Mouse (Mus musculus) adipocyte (in vitro differentiated cells): ENCODE measurements around the gene Scn4a.

ENCODE experiments used
- DNase-seq: peaks from one replicate; pipeline ENCODE4 v3.0.0-alpha.2; 2016; ENCODE audit warnings: low spot score

Gene Scn4a

DNA sequence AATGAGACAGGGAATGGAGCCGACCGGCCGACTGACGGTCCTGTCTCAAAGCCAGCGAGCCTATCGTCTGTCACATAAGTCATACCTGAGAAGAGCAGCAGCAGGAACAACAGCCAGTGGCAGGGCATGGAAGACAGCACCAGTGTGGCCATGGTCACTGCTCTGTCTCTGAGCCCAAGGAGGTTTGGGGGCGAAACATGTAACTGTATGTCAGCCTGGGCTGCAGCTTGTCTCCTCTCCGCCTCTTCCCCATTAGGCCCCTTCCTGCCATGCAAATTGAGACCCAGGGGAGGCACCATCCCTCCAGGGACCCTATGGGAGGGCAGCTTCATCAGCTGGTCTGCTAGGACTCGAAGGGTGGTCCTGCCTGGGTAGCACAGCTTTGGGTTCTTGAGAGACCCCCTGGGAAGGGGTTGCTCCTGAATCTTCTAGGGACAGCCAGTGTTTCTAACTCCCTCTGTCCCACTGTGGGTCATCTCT is 38.7 kb downstream of the Scn4a start, which contains the start of gene Cd79b:
TSS of gene Cd79b (minus strand) at position 430 of the 480 bp plus-strand sequence.
- no peak for DNase-seq

DNA sequence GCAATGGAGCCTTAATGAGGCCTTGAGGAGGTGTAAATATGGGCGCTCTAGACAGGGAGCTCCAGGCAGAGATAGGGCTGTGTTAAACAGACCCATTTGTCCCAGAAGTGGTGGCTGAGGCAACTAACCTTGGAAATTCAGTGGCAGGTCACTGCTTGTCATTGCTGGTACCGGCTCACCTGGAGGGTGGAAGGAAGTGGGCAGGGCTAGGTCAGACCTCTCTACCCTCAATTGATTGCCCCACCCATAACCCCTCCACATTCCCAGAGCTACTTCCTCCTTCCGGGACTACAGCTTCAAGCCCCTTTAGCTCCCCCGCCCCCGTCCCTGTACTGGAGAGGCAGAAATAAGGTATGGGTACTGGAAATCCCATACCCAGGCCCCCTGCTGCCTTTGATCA is 39.6 kb downstream of the Scn4a start:
- no peak for DNase-seq

DNA sequence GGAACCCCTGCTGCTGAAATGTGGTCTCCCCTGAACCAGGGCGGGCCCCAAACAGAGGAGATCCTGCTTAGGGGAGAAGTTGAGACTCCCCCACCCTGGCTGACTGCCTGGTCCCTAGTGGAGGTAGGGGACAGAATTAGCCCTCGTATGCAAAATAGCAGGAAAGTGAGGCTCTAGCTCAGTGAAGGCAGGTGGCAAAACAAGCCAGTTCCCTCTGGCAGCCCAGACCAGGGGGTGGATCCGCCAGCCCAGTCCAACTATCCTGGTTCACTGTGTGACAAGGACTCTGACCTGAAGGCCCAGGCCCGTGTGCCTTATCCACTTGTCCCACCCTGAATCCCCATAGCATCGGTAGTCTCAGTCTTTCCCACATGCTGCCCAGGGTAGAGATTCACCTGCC is 43.0 kb downstream of the Scn4a start:
- DNase-seq: no peak

DNA sequence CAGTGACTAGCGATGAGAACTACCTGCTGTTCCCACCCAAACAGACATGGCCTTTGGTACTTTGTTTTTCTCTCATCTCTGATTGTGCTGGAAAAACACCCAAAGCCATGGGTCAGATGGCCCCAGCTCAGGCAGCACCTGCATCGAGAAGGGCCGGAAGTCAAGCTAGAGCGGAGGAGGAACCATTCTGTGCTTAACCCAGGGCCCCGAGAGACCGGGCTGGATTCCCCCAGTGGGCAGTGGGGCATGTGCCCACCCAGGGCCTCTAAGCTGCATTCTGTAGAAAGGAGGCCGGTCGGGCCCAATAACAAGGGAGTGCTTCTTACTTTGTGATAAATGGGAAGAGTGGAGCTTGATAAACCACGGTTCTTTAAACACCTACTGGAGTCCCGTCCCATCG is 44.9 kb downstream of the Scn4a start:
- DNase-seq: no peak

DNA sequence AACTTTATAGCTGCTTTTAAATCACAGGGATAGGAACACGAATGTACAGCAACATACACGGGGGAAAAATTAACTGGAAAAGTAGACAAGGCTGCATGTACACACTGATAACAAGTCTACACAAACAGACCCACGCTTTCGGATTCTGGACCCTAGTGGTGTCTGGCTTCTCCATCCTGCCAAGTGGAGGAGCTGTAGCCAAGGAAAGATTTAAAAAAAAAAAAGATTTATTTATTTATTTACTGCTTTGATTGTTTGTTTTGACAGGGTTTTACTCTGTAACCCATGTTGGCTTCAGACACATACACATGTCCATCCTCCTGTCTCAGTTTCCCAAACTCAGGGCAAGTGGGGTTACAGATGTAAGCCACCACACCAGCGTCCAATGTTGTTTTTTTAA is 45.7 kb downstream of the Scn4a start:
- no peak for DNase-seq

DNA sequence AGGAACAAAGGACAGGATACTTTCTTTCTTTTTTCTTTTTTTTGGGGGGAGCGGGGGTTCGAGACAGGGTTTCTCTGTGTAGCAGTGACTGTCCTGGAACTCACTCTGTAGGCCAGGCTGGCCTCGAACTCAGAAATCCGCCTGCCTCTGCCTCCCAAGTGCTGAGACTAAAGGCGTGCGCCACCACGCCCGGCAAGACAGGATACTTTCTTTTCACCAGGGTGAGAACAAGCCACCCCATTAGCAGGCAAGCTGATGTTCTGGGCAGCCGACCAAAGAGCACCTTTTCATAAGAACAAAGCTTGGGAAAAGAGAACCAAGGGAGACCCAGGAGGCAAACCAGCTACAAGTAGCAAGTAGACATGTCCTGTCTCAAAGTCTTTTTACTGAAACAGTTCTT is 46.3 kb downstream of the Scn4a start:
- no peak for DNase-seq

DNA sequence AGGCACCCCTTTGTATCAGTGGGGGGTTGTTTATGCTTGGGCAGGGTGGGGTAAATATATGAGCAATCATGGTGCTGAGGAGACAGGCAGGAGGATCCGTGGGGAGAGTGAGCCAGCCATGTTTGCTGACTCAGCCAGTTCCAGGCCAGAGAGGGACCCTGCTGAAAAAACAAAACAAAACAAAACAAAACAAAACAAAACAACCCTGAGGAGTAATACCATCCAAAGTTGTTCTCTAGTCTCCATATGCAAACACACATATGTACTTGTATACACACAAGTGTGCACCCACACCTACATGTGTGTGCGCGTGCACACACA is 47.1 kb downstream of the Scn4a start:
- no peak for DNase-seq

DNA sequence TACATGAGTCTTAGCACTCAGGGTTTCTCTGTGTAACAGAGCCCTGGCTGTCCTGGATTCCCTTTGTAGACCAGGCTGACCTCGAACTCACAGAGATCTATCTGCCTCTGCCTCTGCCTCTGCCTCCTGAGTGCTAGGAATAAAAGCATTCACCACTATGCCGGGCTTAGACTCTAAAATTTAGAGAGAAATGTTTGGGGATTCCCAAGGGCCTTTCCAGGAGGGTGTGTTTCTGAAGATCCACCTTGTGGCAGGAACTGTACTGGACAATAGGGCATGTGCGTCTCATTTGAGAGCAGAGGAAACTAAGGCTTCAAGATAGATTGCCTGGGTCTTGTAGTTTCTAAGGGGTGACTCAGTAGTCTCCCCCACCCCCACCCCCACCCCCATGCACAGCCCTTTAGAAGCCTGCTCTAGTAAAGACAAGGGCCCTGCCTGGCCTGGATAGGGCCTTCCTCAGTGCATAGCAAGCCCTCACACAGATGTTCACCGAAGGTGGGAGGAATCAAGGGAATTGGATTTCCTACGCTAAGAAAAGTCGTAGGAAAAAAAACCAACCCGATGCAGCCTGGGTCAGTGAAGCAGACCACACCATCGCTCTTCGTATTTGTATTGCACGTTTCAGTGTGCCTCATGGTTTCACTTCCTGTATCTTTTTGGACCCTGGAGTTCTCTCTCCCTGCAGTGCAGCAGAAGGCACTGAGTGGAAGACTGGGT is 47.6 kb downstream of the Scn4a start:
- no peak for DNase-seq

DNA sequence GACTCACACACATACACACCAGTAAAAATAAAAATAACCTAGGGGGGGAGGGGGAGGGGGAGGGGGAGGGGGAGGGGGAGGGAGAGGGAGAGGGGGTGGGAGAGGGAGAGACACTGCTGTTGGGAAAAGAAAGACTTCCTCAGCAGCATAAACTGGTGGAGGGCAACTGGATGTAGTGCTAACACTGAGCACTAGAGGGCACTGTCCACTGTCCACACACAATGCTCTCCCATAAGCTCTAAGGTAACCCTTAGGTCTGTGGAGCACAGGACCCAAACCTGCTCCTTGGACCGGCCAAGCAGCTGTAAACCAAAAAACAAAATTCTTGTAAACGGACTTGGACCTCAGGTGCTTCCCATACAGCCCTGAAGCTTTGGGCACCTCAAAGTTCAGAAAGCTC is 50.5 kb downstream of the Scn4a start:
- DNase-seq: peak; percentile 76

DNA sequence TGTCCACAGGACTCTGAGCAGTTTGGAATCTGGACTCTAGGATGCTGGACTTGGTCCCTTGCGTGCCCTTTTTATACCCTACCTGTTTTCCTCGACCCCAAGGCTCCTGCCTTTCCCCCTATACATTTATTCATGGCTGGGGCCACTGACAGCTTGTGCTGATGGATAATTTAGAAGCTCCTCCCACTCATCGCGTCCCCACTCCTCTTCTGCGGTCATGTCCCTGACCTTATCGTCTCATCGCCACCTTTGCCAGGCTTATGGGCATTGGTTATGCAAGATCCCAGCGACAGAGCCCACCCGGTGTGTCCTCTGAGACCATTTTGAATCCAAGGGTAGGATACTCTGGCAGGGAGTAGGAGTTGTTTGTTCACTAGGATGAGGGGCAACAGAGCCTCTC is 51.3 kb downstream of the Scn4a start, which contains the start of gene Gh:
TSS of gene Gh (minus strand) at position 101 of the 400 bp plus-strand sequence.
- no peak for DNase-seq

DNA sequence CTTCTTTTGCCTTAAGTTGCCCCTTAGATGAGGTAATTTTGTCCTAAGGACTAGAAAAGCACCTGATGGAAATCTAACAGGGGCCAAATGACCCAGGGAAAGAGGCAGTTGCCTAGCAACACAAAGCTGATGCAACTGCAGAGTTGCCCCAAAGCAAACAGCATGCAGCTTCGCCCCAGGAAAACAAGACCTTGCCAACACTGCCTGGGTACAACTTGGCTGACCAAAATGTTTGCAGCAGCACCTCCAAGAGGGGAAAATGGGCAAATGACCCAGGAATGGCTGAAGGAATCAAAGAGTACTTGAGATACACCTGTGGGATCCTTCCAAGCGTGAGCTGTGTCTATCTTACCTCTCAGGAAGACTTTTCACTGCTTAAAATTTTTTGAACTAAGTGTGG is 61.2 kb downstream of the Scn4a start:
- no peak for DNase-seq

DNA sequence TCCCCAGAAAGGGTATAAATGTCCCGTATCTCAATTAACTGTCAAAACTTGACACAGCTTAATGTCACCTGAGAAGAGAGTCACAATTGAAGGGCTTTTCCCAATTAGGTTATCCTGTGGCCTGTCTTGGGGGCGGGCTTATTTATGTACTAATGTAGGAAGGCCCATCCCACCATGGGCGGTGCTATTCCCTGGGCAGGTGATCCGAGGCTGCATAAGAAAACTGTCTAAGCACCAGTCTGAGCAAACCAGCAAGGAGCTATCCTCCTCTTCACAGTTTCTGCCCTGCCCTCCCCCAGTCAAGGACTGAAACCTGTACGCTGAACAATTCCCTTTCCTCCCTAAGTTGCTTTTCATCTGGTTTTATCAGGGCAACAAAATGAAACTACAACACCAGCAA is 62.7 kb downstream of the Scn4a start:
- DNase-seq: no peak

DNA sequence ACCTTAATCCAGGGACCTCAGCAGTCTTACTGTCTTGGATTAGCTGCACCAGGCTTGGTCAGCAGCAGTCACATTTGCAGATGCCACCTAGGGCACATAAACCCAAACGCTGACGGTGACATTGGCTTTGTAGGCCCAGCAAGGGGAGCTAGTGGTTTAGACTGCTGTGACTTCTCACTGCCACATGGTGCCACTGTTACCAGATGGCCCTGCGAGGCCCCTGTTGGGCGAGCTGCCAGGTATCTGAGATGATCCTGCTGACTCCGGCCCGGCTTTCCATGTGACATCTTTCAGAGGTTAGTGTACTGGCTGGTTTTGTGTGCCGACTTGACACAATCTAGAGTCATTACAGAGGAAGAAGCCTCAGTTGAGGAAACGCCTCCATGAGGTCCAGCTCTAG is 63.7 kb downstream of the Scn4a start:
- DNase-seq: peak; percentile 48

DNA sequence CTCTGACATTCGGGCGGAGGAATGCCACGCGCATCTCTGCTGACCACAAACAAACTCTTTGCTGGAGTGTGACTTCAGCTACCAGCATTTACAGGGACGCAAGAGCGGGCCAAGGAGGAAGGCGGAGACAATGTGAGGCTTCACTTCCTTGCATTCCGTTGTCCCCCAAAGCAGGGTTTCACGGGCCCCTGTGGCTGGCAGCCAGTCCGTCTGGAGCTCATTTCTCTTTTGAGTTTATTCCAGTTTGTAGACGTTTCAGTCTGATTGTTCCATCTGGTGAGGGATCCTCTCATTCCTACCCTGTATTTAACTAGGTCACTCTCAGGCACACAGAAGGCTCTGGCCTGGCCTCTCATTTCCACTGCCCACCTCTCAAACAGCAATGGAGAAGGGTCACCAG is 66.1 kb downstream of the Scn4a start:
- DNase-seq: no peak

DNA sequence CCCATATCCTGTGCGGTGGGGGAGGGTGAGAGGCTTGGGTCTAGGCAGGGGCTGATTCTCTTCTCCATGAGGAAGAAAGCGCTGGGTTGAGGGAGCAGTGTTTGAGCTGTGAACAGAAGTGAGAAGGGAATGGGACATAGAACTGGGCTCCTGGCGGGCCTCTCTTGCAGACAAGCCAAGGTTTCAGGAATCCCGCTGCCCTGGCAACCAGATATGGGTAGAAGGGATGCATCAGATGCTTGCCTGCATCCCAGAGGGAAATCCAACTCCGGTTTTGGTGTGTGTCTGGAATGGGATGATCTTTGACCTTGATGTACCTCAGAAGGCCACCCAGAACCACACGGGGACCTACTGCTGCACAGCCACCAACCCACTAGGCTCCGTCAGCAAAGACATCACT is 66.9 kb downstream of the Scn4a start:
- no peak for DNase-seq

DNA sequence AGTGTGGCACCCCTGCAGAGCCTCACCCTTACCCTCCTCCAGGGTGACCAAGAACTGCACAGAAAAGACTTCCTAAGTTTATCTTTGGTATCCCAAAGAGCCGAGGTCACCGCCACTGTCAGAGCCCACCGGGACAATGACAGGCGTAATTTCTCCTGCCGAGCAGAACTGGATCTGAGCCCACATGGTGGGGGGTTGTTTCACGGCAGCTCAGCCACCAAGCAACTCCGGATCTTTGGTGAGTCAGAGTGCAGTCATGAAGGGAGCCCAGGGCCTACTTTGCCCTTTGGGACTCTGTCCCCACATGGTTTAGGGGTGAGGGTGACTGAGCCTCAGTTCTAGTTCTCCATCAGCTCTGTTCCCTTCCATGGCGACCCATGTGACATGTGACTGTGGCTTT is 69.0 kb downstream of the Scn4a start:
- DNase-seq: no peak

DNA sequence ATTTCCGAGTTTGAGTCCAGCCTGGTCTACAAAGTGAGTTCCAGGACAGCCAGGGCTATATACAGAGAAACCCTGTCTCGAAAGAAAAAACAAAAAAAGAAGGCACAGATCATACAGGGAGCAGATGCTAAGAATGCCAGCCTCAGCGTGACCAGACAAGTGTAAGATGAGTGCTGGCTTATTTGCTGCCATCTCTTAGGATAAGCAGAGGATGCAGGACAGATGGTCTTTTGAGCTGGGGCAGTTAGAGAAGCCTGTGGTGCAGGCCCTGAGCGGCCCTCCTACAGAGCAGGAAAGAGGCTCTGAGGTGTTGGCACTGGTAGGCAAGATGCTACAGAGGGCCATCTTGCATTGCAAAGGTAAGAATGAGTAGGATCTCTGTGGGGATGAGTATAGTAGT is 69.7 kb downstream of the Scn4a start:
- DNase-seq: no peak

DNA sequence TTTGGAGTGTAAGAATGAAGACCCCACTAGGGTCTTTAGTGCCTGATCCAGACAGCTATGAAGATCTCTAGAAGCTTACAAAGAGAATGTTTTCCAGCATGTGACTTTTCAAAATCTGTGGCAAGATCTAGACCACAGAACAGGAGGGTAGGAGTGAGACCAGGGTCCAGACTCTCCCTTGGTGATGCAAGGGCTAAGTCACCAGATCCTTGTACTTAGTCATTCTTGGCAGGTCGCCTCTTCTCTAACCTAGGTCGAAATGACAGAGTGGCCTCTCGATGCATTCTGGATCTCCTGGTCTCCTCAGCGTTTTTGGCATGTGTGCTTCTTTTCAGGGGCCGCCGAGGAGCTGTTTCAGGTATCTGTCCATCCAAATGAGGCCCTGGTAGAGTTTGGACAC is 70.6 kb downstream of the Scn4a start:
- DNase-seq: no peak

DNA sequence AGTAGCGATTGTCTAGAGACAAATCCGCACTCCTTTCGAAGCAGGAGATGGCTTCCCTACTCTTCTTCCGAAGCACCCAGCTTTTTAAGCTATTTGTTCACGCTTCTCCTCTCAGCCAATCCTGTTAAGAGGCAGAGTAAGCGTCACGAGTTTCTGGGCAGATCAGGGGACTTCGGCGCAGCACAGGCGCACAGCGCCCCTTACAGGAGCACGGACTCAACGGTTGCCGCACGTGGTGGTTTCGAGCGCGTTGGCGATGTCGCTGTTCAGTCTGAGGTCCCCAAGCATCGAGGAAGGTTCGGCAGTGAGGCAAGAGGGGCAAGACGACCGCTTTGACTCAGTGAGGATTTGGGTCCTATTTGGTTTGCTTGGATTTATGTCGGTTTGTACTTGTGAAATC is 76.6 kb downstream of the Scn4a start, which contains the start of gene Tcam1:
TSS of gene Tcam1 (plus strand) at position 219 of the 400 bp plus-strand sequence.
- no peak for DNase-seq

DNA sequence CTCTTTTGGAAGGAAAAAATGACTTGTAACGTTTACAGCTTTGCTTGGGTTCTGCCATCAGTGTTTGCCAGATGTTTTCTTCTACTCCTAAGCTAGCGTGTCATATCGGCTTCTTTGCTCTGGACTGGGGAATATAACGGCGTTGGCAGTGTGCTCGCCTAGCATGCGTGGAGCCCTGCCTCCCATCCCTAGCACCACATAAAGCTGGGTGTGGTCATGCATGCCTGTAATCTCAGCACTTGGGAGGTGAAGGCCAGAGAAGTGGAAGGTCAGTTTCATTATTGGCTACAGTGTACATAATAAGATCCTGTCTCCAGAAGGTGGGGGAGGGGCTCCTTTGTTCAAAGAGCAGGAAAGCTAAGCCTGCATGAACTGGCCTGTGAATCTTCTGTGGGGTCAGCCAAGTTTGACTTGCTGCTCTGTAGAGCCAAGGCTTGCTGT is 78.1 kb downstream of the Scn4a start:
- peak; percentile 49 for DNase-seq

DNA sequence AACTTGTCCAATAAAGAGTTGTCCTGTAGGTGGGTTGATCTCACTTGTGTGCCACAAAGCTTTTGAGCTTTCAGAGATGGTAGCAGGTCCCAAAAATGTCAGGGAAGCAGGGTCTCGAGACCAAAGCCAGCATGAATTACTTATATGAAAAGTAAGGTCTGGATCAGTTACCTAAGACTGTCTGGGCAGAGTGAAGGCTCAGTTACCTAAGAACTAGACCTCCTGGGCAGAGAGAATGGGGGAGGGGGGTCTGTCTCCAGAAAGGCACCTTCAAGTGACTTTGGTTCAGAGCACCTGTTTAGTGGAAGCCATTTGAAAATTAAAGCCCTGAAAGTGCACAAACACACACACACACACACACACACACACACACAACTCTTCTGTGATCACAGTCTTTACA is 78.7 kb downstream of the Scn4a start:
- DNase-seq: no peak

DNA sequence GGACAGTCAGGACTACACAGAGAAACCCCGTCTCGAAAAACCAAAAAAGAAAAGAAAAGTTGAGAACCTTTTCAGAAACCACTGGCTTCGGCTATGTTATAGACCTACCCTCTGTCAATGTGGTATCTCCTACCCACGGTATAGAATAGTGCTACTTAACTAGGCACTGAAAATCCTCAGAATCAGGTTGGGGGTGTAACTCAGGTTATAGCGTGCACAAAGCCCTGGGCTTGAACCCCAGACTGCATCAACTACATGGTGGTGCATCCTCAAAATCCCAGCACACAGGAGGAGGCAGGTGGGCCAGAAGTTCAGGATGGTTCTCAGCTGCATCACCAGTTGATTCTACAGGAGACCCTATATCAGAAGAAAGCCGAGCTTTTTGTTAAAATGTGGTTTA is 79.3 kb downstream of the Scn4a start:
- no peak for DNase-seq

DNA sequence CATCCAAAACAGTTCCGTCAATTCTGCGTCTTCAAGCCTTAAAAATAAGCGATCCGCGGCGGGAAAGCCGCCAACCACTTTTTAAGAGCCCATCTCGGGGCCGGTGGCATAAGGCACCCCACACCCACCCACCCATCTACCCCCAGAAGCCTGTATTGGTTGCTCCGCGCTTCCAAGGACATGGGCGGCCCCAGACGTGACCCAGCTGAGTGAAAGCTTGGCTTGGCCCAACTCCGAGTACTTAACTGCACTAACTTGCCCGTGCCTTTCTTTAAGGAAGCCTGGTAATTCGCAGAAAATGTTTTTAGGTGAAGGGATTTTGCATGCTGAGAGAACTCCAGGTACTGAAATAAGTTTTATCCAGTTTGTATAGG is 79.8 kb downstream of the Scn4a start:
- DNase-seq: no peak

DNA sequence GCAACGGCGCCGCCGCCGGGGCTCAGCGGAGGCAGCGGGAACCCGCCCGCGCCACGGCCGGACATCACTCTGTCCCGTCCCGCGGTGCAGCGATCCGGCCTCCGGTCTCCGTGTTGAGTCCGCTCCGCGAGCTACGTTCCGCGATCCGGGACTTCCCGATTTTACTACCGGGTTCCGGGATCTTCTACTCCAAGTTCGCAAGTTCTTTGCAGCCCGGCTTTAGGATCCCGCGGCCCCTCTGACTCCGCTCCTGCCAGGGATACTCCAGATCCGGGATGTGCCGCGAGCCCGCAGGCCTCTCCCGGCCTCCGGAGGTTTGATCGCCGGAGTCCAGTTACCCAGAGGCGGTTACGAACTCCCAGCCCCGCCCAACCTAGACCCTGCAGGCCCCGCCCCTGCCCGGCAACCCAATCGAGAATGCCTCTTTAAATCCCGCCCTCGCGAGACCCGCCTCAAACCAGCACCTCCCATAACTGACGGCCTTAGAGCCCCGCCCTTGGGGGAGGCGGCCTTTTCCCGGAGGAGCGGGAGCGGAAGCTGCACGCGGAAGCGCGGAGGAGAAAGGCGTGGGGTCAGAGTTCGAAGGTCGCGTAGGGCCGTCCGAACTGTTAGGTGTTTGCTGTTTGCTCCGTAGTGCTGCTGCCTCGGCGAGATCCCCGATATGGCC is 80.3 kb downstream of the Scn4a start, which contains the start of gene Smarcd2:
TSS of gene Smarcd2 (minus strand) at position 329 of the 667 bp plus-strand sequence.
- peak; percentile 99 for DNase-seq
